Mouse (Mus musculus) ES-E14 (cell line): ENCODE data around the gene Gm49340.

Experiments
- MAFK ChIP-seq: IDR thresholded peaks from 2 replicates; pipeline ENCODE4 v1.6.1; 2014; ENCODE audit warnings: mild to moderate bottlenecking, low read depth, low read length, inconsistent platforms; ENCODE audit not compliant: insufficient read depth
- ZC3H11A ChIP-seq: IDR thresholded peaks from 2 replicates; pipeline ENCODE4 v1.6.1; 2012; ENCODE audit warnings: low read depth, mild to moderate bottlenecking, inconsistent platforms, low read length, borderline replicate concordance

GRCm38 (mm10) chr11:73283926-73284325 is 45.6 kb upstream of the Gm49340 start:
- TF ChIP-seq ZC3H11A (no peak), MAFK (no peak)
